Mouse (Mus musculus): ENCODE results near the gene Rflnb.

Gene Rflnb

GRCm38 (mm10) chr11:76027139-76028071, at the start of gene Rflnb:
Gene Rflnb, minus strand, starts transcription at chr11:76027782.
- DNase-seq (ENCODE audit: low read depth, low spot score): peak; percentile 57

GRCm38 (mm10) chr11:76077341-76077740, 49.8 kb upstream of the Rflnb start:
- no peak for DNase-seq (ENCODE audit: low read depth, low spot score)

GRCm38 (mm10) chr11:76074296-76075093, 46.9 kb upstream of the Rflnb start:
- DNase-seq (ENCODE audit: low read depth, low spot score): no peak

GRCm38 (mm10) chr11:76069816-76070215, 42.2 kb upstream of the Rflnb start:
- DNase-seq (ENCODE audit: low read depth, low spot score): peak; percentile 35

GRCm38 (mm10) chr11:76066563-76067156, 39.1 kb upstream of the Rflnb start:
- DNase-seq (ENCODE audit: low read depth, low spot score): no peak

- DNase-seq (ENCODE audit: low read depth, low spot score): peak; percentile 54
Observed at GRCm38 (mm10) chr11:76065521-76066095, 38.0 kb upstream of the Rflnb start.

GRCm38 (mm10) chr11:76064411-76064810, 36.8 kb upstream of the Rflnb start:
- no peak for DNase-seq (ENCODE audit: low read depth, low spot score)

GRCm38 (mm10) chr11:76060906-76061305, 33.3 kb upstream of the Rflnb start:
- DNase-seq (ENCODE audit: low read depth, low spot score): no peak

GRCm38 (mm10) chr11:76059971-76060370, 32.4 kb upstream of the Rflnb start:
- no peak for DNase-seq (ENCODE audit: low read depth, low spot score)

GRCm38 (mm10) chr11:76056487-76056886, 28.9 kb upstream of the Rflnb start:
- no peak for DNase-seq (ENCODE audit: low read depth, low spot score)

- DNase-seq (ENCODE audit: low read depth, low spot score): no peak
Observed at GRCm38 (mm10) chr11:76052496-76052895, 24.9 kb upstream of the Rflnb start.

GRCm38 (mm10) chr11:76050967-76051512, 23.5 kb upstream of the Rflnb start:
- DNase-seq (ENCODE audit: low read depth, low spot score): no peak

- no peak for DNase-seq (ENCODE audit: low read depth, low spot score)
Observed at GRCm38 (mm10) chr11:76050509-76050908, 22.9 kb upstream of the Rflnb start.

- no peak for DNase-seq (ENCODE audit: low read depth, low spot score)
Observed at GRCm38 (mm10) chr11:76045367-76045766, 17.8 kb upstream of the Rflnb start.

- DNase-seq (ENCODE audit: low read depth, low spot score): no peak
Observed at GRCm38 (mm10) chr11:76044468-76044867, 16.9 kb upstream of the Rflnb start.

- peak; percentile 57 for DNase-seq (ENCODE audit: low read depth, low spot score)
Observed at GRCm38 (mm10) chr11:76042882-76043281, 15.3 kb upstream of the Rflnb start.

GRCm38 (mm10) chr11:76042041-76042638, 14.6 kb upstream of the Rflnb start:
- no peak for DNase-seq (ENCODE audit: low read depth, low spot score)

GRCm38 (mm10) chr11:76040761-76041376, 13.3 kb upstream of the Rflnb start:
- DNase-seq (ENCODE audit: low read depth, low spot score): no peak

GRCm38 (mm10) chr11:76040106-76040505, 12.5 kb upstream of the Rflnb start:
- DNase-seq (ENCODE audit: low read depth, low spot score): no peak

- no peak for DNase-seq (ENCODE audit: low read depth, low spot score)
Observed at GRCm38 (mm10) chr11:76039271-76040053, 11.9 kb upstream of the Rflnb start.
